ENCODE assay signal across 24 mouse cellular contexts in the genomic region with DNA sequence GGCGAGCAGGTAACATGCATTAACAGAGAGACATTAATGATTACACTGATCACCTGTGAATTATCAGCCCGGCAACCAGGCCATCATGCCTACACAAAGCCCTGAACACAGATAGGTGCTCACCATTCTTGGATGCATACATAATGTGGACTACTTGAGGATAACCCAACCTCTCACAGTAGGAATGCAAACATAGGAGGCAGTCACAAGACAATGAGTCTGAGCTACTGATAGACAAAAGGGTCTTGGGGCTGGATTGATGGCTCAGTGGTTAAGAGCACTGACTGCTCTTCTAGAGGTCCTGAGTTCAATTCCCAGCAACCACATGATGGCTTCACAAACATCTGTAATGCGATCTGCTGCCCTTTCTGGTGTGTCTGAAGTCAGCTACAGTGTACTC.
"Had no signal": no experiment of that assay in that cellular context is flagged by ENCODE, and none has a peak within 500 bp of the region (broad histone marks: within the 10 kb centered on the region; RNA-seq: fewer than 3 reads in every experiment).

No protein-coding gene starts in this region.

- H3K27ac ChIP-seq: heart, adult 2 months; heart, embryonic 13.5 days; heart, embryonic 15.5 days; hindbrain, embryonic 13.5 days; hindbrain, embryonic 15.5 days; hindbrain, postnatal 0 days; layer of hippocampus, adult 2 months; left cerebral cortex, adult 2 months; limb, embryonic 10.5 days; limb, embryonic 12.5 days; liver, embryonic 13.5 days had no signal

- H3K4me1 ChIP-seq: heart, embryonic 13.5 days; heart, embryonic 15.5 days; hindbrain, embryonic 13.5 days; hindbrain, embryonic 15.5 days; limb, embryonic 10.5 days; limb, embryonic 12.5 days; liver, embryonic 13.5 days had no signal

- H3K9ac ChIP-seq: heart, embryonic 13.5 days; heart, embryonic 15.5 days; hindbrain, embryonic 13.5 days; hindbrain, embryonic 15.5 days; limb, embryonic 12.5 days; liver, embryonic 13.5 days had no signal

- H3K9me3 ChIP-seq: heart, embryonic 13.5 days; heart, embryonic 15.5 days; hindbrain, embryonic 13.5 days; hindbrain, embryonic 15.5 days; limb, embryonic 10.5 days; limb, embryonic 12.5 days; liver, embryonic 13.5 days had no signal

- H3K4me3 ChIP-seq: heart, adult 2 months; heart, embryonic 13.5 days; heart, embryonic 15.5 days; hindbrain, embryonic 13.5 days; hindbrain, embryonic 15.5 days; layer of hippocampus, adult 2 months; left cerebral cortex, adult 2 months; limb, embryonic 10.5 days; limb, embryonic 12.5 days; liver, embryonic 13.5 days had no signal

- H3K27me3 ChIP-seq: heart, embryonic 13.5 days; heart, embryonic 15.5 days; hindbrain, embryonic 13.5 days; hindbrain, embryonic 15.5 days; limb, embryonic 12.5 days; liver, embryonic 13.5 days had no signal

- H3K4me2 ChIP-seq: heart, embryonic 11.5 days; heart, embryonic 13.5 days; heart, embryonic 15.5 days; hindbrain, embryonic 13.5 days; hindbrain, embryonic 15.5 days; limb, embryonic 12.5 days; liver, embryonic 11.5 days; liver, embryonic 13.5 days had no signal

- ATAC-seq: hindbrain, postnatal 0 days; intestine, postnatal 0 days had no signal

- DNase-seq: gastrocnemius, postnatal 14 days; gastrocnemius, postnatal 36 days; heart, adult 2 months; heart, postnatal 14 days; heart, postnatal 36 days; kidney, adult 18-20 months; kidney, adult 8-10 months; kidney, postnatal 10 days; kidney, postnatal 25 days; kidney, postnatal 4 days; liver; liver, embryonic 13.5 days had no signal
